Mouse (Mus musculus) cerebellum, adult 2 months (tissue): ENCODE results near the gene Nalcn.

ENCODE experiments used
- CTCF ChIP-seq: fragments of 200-500 bp; IDR thresholded peaks from 2 replicates; pipeline ENCODE4 v1.5.1; 2011; ENCODE audit warnings: low read depth, mild to moderate bottlenecking, control low read depth, low read length, moderate library complexity, borderline replicate concordance; ENCODE audit not compliant: insufficient read depth
- POLR2A ChIP-seq: fragments of 200-500 bp; IDR thresholded peaks from 2 replicates; pipeline ENCODE4 v1.6.1; 2011; ENCODE audit warnings: low read length, control low read depth, borderline replicate concordance; ENCODE audit not compliant: insufficient read depth

GRCm38 (mm10) chr14:123531271-123531670 lies 95.7 kb downstream of the Nalcn start:
- TF ChIP-seq CTCF (no peak), POLR2A (no peak)
